Mouse (Mus musculus): ENCODE data around the gene Zfp46. TPM values are rescaled to one million over a fixed set of nuclear protein-coding genes. Genes with fewer than 3 reads are reported as not detected.

Gene Zfp46
- total RNA-seq, 2 experiments from 2014 or later: 53.5 to 54.9 TPM

DNA sequence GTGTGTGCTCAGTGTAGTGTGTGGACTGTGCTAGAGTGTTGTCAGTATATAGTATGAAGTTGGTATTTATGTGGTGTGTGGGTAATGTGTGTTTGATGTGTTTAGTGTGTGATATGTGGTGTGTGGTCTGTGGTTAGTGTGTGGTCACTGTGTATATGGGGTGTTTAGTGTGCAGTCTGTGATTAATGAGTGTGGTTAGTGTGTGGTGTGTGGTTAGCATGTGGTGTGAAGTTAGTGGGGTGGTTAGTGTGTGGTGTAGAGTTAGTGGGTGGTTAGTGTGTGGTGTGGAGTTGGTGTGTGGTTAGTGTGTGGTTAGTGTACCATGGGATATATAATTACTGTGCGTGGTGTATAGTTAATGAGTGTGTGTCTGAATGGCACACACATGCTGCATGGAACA lies 15.6 kb upstream of the Zfp46 start:
- no peak for TF ChIP-seq CTCF (IDR thresholded peaks at IDR 0.05)
- intact Hi-C loops (cut with DNase I): no loop called here
- H3K27ac ChIP-seq: no peak overlapping the region
- no peak for DNase-seq (ENCODE audit: extremely low spot score in 1 of 2, low spot score in 2 of 2)
- H3K4me3 ChIP-seq: no peak overlapping the region

DNA sequence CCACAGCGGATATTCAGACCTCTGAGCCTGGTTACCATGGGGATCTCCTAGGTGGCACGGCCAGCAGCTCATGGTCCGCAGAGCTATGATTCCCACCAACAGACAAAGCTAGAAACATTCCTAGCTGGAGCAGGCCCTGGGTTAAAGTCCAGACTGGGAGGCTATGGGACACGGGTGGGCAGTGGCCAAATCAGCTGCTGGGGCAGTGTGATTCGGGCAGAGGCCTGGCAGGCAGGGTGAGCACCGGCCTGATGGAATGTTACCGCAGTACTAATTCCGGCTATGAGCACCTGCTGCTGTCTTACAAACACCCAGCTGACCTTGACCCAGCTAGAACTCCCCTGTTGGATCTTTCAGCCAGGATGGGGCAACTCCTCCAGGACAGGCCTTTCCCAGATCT lies 13.8 kb upstream of the Zfp46 start:
- TF ChIP-seq CTCF (IDR thresholded peaks at IDR 0.05): no peak
- no peak overlapping the region for H3K4me3 ChIP-seq
- H3K27ac ChIP-seq: no peak overlapping the region
- intact Hi-C loops (cut with DNase I): no loop called here
- DNase-seq (ENCODE audit: extremely low spot score in 1 of 2, low spot score in 2 of 2): no peak

DNA sequence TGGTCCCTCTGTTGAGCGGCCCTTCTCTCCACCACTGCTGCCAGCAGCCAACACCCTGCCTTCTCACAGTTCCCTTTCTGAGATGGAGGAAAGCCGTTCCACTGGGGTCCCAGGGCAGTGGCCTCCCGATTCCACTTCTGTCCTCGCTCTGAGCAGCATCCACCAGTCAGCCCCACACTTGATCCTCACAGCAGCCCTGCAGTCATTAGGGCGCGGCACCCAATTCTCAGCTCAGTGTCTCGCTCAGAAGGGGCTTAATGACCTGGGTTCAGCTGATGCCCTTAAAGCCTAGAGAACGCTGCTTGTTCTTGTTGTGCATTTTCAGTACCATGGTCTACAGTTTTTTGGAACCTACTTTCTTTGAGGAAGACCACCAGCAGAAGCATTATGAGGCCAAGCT lies 3.4 kb upstream of the Zfp46 start:
- no peak overlapping the region for H3K27ac ChIP-seq
- no peak for DNase-seq (ENCODE audit: extremely low spot score in 1 of 2, low spot score in 2 of 2)
- intact Hi-C loops (cut with DNase I): no loop called here
- TF ChIP-seq CTCF (IDR thresholded peaks at IDR 0.05): no peak
- H3K4me3 ChIP-seq: no peak overlapping the region

DNA sequence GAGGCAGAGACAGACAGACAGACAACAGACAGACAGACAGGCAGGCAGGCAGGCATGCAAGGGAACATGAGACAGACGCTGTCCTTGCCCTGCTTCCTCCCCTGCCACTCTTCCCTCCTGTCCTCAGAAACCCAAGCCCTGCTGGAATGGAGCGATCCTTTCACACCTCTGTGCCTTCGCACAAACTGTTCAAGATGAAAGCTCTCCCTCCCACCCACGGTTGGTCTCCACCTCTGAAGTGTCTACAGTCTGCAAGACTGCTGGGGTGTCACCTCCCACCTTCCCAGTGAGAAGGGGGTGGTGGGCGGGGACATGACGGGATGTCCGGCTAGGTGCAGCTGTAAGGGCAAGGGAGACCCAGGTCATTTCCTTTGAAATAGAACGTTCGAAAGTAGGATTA lies 2.9 kb upstream of the Zfp46 start:
- intact Hi-C loops (cut with DNase I): no loop called here
- no peak for TF ChIP-seq CTCF (IDR thresholded peaks at IDR 0.05)
- no peak overlapping the region for H3K4me3 ChIP-seq
- peak overlapping the region; percentile 44; the same call in 1 of the 2 replicates for H3K27ac ChIP-seq
- peak; percentile 42 to 54 for DNase-seq (ENCODE audit: extremely low spot score in 1 of 2, low spot score in 2 of 2)

DNA sequence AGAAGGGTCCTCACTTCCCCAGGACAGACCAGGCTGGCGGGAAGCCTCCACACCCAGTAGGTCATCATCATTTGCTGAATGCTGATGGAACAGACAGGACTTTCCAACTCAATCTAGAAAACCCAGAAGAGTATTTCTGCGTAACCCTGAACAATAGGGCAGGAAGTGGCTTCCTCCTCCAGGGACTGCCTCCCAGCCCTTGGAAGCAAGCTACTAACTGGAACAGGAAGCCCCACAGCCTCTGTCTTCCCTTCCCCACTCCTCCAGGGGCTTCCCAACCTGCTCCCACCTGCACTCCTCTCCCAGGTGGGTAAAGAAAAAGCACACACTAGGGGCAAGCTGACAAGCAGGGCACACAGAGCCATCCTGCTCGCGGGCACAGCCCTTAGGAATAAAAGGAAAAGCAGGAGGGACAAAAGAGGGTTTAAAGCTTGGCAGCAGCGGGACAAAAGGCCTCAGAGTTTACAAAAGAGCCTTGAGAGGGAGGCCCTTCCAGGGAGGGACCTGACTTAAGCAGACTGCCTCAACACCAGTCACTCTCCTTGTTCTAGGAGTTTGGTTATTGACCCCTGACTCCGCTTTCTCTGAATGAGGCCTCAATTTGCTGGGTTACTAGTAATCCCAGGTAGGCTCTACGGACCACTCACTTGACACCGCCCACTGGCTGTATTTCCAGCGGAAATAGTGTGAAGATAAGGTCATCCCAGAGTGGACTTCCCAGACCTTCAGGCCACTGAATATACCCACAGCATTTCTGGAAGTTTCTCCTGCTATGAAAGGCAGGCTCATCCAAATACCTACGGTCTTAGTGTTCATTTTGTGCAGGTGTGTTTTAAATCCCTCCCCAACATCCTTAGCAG lies 1.6 kb upstream of the Zfp46 start:
- Histone ChIP-seq H3K4me3 (no peak overlapping the region), H3K27ac (peak overlapping the region; percentile 76)
- no peak for TF ChIP-seq CTCF (IDR thresholded peaks at IDR 0.05)
- intact Hi-C loops (cut with DNase I): no loop called here
- no peak for DNase-seq (ENCODE audit: extremely low spot score in 1 of 2, low spot score in 2 of 2)

DNA sequence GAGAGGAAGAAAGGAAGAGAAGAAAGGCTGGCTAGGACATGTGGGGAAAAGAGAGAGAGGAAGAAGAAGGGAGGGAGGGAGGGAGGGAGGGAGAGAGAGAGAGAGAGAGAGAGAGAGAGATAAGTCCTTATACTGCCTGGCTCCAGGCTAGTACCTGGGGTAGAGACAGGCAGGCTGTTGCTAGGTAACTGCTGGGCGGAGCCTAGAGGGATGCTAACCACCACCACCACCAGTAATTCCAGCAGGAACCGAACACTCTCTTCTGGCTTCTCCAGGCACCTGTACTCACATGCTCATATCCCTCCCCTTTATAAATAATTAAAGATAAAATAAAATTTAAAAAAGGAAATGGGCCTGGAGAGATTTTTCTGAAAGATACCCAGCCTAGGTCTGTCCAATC lies 700 bp upstream of the Zfp46 start:
- intact Hi-C loops (cut with DNase I): no loop called here
- TF ChIP-seq CTCF (IDR thresholded peaks at IDR 0.05): no peak
- peak overlapping the region; percentile 96 for H3K27ac ChIP-seq
- no peak for DNase-seq (ENCODE audit: extremely low spot score in 1 of 2, low spot score in 2 of 2)
- H3K4me3 ChIP-seq: no peak overlapping the region; the same call in 1 of the 2 replicates

DNA sequence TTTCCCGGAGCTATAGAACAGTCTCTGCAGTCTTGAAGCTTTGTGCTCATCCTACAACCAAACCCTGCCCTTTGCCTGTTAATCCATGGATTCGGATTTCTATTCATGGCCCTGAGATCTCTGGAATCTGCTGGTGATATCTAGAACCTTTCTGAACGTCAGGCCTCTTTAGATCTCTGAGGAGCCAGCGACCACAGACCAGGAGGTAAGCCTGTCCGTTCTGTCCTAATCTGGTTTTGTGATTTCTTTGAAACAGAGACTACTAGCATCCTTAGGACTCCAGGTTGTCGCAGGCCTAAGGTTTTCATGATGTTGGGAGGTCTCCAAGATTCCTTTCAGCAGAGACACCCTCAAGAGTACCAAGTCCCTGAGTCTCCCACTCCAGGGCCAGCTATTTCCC lies 408 bp downstream of the Zfp46 start:
- no peak for TF ChIP-seq CTCF (IDR thresholded peaks at IDR 0.05)
- DNase-seq (ENCODE audit: extremely low spot score in 1 of 2, low spot score in 2 of 2): no peak
- Histone ChIP-seq H3K27ac (peak overlapping the region; percentile 96), H3K4me3 (peak overlapping the region; percentile 72)
- intact Hi-C loops (cut with DNase I): no loop called here

DNA sequence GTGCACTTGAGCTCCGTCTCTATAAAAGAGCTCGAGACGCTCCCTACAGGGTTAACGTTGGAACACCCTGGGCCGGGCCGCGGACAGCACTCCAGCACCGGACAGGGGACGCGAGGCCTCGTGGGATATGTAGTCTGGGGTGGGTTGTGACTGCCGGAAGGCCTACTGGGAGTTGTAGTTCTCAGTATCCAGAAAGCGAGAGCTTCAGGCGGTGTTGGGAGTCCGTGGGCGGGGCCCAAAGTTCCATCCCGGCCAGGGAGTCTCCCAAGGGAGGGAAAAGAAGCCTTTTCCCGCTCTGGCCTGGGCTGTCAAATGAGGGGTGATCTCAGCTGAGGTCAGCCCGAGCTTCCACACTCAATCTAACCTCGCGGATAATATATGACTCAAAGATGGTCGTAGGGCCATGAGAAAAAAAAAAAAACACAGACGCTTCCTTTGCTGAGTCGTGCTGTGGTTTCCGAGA lies 896 bp downstream of the Zfp46 start:
- peak overlapping the region; percentile 96 for H3K27ac ChIP-seq
- TF ChIP-seq CTCF (IDR thresholded peaks at IDR 0.05): no peak
- peak overlapping the region; percentile 72 for H3K4me3 ChIP-seq
- DNase-seq (ENCODE audit: extremely low spot score in 1 of 2, low spot score in 2 of 2): peak; percentile 90 to 93
- intact Hi-C loops (cut with DNase I): no loop called here

DNA sequence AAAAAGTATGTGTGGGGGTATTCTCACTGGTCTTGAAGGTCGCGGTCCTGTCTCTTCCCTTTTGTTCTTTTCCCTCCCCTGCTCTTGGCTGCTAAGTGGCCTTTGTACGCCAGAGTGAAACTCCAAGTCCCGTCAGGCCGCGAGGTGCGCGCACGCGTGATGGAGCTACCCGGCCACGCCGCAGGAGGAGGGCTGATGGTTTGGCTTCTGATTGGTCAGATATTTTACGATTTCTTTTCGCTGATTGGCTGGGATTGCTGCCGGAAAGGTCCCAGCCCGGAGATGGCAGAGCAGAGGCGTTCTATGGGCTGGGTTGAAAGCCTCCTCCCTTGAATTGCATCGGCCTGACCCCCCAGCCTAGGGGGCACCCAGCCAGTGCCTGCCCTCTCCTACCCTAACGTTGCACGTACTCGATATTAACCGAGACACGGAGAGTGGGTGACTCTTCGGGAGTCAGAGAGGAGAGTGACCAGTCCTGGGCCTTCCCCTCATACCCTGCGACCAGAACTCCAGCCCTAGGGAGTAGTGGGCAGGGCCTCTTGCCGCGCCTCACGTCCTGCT lies 1.4 kb downstream of the Zfp46 start:
- peak; percentile 91 to 95 for DNase-seq (ENCODE audit: extremely low spot score in 1 of 2, low spot score in 2 of 2)
- intact Hi-C loops (cut with DNase I): loop anchor here (1.0 kb wide), 1 partner anchor 24 kb away; the partner anchor contains the start of gene Hnrnpr
- TF ChIP-seq CTCF (IDR thresholded peaks at IDR 0.05): no peak; the same call in 1 of the 2 replicates
- H3K27ac ChIP-seq: peak overlapping the region; percentile 96
- peak overlapping the region; percentile 72 for H3K4me3 ChIP-seq

DNA sequence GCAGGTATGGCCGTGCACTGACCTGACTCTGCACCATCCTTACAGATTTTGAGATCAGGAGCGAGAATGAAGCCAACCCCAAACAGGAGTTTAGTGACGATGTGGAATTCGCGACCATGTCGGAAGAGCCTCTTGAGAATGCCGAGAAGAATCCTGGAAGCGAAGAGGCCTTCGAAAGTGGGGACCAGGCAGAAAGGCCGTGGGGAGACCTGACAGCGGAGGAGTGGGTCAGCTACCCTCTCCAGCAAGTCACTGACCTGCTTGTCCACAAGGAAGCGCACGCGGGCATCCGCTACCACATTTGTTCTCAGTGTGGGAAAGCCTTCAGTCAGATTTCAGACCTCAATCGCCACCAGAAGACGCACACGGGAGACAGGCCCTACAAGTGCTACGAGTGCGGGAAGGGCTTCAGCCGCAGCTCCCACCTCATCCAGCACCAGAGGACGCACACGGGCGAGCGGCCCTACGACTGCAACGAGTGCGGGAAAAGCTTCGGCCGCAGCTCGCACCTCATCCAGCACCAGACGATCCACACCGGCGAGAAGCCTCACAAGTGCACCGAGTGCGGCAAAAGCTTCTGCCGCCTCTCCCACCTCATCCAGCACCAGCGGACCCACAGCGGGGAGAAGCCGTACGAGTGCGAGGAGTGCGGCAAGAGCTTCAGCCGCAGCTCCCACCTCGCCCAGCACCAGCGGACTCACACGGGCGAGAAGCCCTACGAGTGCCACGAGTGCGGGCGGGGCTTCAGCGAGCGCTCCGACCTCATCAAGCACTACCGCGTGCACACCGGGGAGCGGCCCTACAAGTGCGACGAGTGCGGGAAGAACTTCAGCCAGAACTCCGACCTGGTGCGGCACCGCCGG lies 5.7 kb downstream of the Zfp46 start:
- no peak overlapping the region for H3K27ac ChIP-seq
- H3K4me3 ChIP-seq: no peak overlapping the region
- intact Hi-C loops (cut with DNase I): no loop called here
- no peak for DNase-seq (ENCODE audit: extremely low spot score in 1 of 2, low spot score in 2 of 2)
- TF ChIP-seq CTCF (IDR thresholded peaks at IDR 0.05): no peak

DNA sequence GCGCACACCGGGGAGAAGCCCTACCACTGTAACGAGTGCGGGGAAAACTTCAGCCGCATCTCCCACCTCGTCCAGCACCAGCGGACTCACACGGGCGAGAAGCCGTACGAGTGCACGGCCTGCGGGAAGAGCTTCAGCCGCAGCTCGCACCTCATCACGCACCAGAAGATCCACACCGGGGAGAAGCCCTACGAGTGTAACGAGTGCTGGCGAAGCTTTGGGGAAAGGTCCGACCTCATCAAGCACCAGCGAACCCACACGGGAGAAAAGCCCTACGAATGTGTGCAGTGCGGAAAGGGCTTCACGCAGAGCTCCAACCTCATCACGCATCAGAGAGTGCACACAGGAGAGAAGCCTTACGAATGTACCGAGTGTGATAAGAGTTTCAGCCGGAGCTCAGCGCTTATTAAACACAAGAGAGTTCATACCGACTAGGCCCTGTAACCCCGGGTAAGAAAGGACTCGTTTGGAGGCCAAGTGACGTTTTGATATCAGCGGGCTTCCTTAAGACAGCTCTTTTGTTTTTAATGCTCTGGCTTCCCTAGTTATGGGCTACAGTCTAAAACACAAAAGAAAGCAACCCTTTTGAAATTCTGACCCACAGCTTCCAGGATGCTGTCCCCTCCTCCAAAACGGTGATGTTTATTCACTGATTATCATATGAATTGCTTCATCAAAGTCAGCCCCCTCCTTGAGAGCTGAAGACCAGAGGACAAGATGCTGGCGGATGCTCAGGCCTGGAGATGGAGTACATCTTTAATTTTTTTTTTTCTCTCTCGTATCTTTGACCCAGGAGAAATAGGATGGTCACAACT lies 6.5 kb downstream of the Zfp46 start:
- no peak for TF ChIP-seq CTCF (IDR thresholded peaks at IDR 0.05)
- no peak overlapping the region for H3K27ac ChIP-seq
- intact Hi-C loops (cut with DNase I): no loop called here
- no peak overlapping the region for H3K4me3 ChIP-seq
- no peak for DNase-seq (ENCODE audit: extremely low spot score in 1 of 2, low spot score in 2 of 2)

All from left cerebral cortex, adult 2 months (tissue).